Mouse (Mus musculus) natural killer cell, adult 2 months (primary cell): ENCODE data around the gene Cdk5rap3.

Experiments used
- DNase-seq, 2 experiments: peaks; one replicate each; pipeline ENCODE4 v3.0.0; 2022; ENCODE audit warnings: low spot score in 2 of 2

Cdk5rap3 gene

GRCm38 (mm10) chr11:96859635-96860034, 56.7 kb downstream of the Cdk5rap3 start:
- DNase-seq: no peak

DNA sequence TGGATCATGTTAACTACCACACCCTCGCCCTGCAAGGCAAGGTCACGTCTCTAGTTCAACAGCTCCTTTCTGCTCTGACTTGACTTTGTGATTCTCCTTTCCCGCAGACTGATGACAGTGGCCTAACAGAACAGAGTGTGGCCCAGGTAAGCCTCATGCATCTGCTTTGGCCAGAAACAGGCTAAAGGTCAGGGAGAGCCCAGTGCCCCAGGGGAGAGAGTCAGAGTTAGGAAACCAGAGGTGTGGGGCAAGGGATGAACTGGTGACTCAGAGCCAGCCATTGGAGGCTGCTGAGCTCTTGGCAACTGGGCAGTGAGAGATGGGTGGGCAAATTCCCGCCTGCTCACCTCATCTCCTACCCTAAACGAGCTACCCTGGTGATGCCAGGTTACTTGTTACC, 58.9 kb downstream of the Cdk5rap3 start:
- no peak for DNase-seq
